Mouse (Mus musculus) bone marrow macrophage, adult 2 months (primary cell): ENCODE measurements around the gene Vps45.

Source experiments
- CTCF ChIP-seq: IDR thresholded peaks from 2 replicates; pipeline ENCODE4 v1.5.1; 2012; ENCODE audit warnings: low read depth, mild to moderate bottlenecking, low read length, moderate library complexity
- POLR2A ChIP-seq: IDR thresholded peaks from 2 replicates; pipeline ENCODE4 v1.6.1; 2012; ENCODE audit warnings: mild to moderate bottlenecking, low read depth, low read length, borderline replicate concordance

- TF ChIP-seq CTCF (no peak), POLR2A (no peak)
These were observed 17.2 kb downstream of the Vps45 start for GRCm38 (mm10) chr3:96041079-96041478.
